13 mouse cellular contexts compared by ENCODE assay signal in genomic region chr2:151632982-151633381, GRCm38 (mm10). TPM values are rescaled to one million over a fixed set of nuclear protein-coding genes. Genes with fewer than 3 reads are reported as not detected.
DNase-seq lines count a peak whose midpoint lies in the region; ATAC-seq and TF ChIP-seq lines count a peak whose summit lies in the region.
"Had no signal": no experiment of that assay in that cellular context is flagged by ENCODE, and none has a peak within 500 bp of the region (broad histone marks: within the 10 kb centered on the region; RNA-seq: fewer than 3 reads in every experiment).

No protein-coding gene starts in this region.

- no peaks in the 10 kb centered on the region for H3K9me3 ChIP-seq in heart, embryonic 12.5 days (replicated peaks)
- no peaks in the 10 kb centered on the region for H3K9me3 ChIP-seq in hindbrain, postnatal 0 days (ENCODE audit: low read length)
- H3K9me3 ChIP-seq in neural tube, embryonic 13.5 days, result no peaks in the 10 kb centered on the region
- H3K9me3 ChIP-seq: heart, embryonic 13.5 days had no signal

- no peak for TF ChIP-seq CTCF in layer of hippocampus, adult 2 months (conservative IDR thresholded peaks at IDR 0.05)
- no peak for TF ChIP-seq CTCF in hindbrain, postnatal 0 days (IDR thresholded peaks at IDR 0.05; ENCODE audit: low read depth)

- H3K9ac ChIP-seq in heart, embryonic 12.5 days, result no peak overlapping the region
- H3K9ac ChIP-seq in hindbrain, postnatal 0 days (replicated peaks; ENCODE audit: low read length), result no peak overlapping the region
- H3K9ac ChIP-seq in neural tube, embryonic 13.5 days, result no peak overlapping the region

- WGBS in heart, embryonic 12.5 days, result 37% methylated on average over 5 of the region's 5 CpGs
- WGBS in hindbrain, postnatal 0 days, result 54% methylated on average over 5 of the region's 5 CpGs
- 41% methylated on average over 5 of the region's 5 CpGs for WGBS in neural tube, embryonic 13.5 days

- no peaks in the 10 kb centered on the region for H3K36me3 ChIP-seq in heart, embryonic 12.5 days
- no peaks in the 10 kb centered on the region for H3K36me3 ChIP-seq in hindbrain, postnatal 0 days (ENCODE audit: insufficient read depth, low read length)
- no peaks in the 10 kb centered on the region for H3K36me3 ChIP-seq in neural tube, embryonic 13.5 days
- H3K36me3 ChIP-seq: heart, embryonic 13.5 days had no signal

- peak; percentile 57 for DNase-seq in heart, adult 11 months
- no peak for DNase-seq in layer of hippocampus, adult 2 months (ENCODE audit: low spot score in 2 of 2)
- DNase-seq in layer of hippocampus, postnatal 14 days (ENCODE audit: low spot score in 2 of 2), result no peak
- DNase-seq in hindbrain, postnatal 0 days (ENCODE audit: low spot score), result no peak
- no peak for DNase-seq in cerebellum, adult 8-10 months
- DNase-seq in lung, postnatal 36 days, result no peak

- peaks cover 55% of the 10 kb centered on the region for H3K27me3 ChIP-seq in heart, embryonic 12.5 days (replicated peaks)
- H3K27me3 ChIP-seq in hindbrain, postnatal 0 days (ENCODE audit: insufficient read depth, low read length), result no peaks in the 10 kb centered on the region
- peaks cover 4% of the 10 kb centered on the region; the same call in 1 of the 2 replicates for H3K27me3 ChIP-seq in neural tube, embryonic 13.5 days

- H3K4me2 ChIP-seq in heart, embryonic 12.5 days, result no peak overlapping the region
- H3K4me2 ChIP-seq in hindbrain, postnatal 0 days (ENCODE audit: low read depth, low read length), result peak overlapping the region; percentile 75
- peak overlapping the region; percentile 76 for H3K4me2 ChIP-seq in neural tube, embryonic 13.5 days

- H3K4me1 ChIP-seq in heart, embryonic 12.5 days (replicated peaks), result peaks cover 5% of the 10 kb centered on the region; the same call in 1 of the 2 replicates
- H3K4me1 ChIP-seq in hindbrain, postnatal 0 days (ENCODE audit: insufficient read depth, low read length), result peaks cover 8% of the 10 kb centered on the region; the same call in 1 of the 2 replicates
- peaks cover 47% of the 10 kb centered on the region for H3K4me1 ChIP-seq in neural tube, embryonic 13.5 days (replicated peaks)

- no peak overlapping the region for H3K4me3 ChIP-seq in heart, embryonic 12.5 days
- peak overlapping the region; percentile 98 for H3K4me3 ChIP-seq in layer of hippocampus, adult 2 months
- peak overlapping the region; percentile 76 for H3K4me3 ChIP-seq in hindbrain, postnatal 0 days (ENCODE audit: low read length)
- peak overlapping the region; percentile 82 for H3K4me3 ChIP-seq in neural tube, embryonic 13.5 days
- H3K4me3 ChIP-seq: erythroblast, embryonic 14.5 days had no signal

- no peak for ATAC-seq in heart, embryonic 12.5 days (ENCODE audit: insufficient number of reproducible peaks, low FRiP score)
- ATAC-seq in hindbrain, postnatal 0 days, result no peak
- ATAC-seq in neural tube, embryonic 13.5 days (ENCODE audit: low read depth), result no peak

- no peak overlapping the region for H3K27ac ChIP-seq in heart, embryonic 12.5 days (ENCODE audit: poor library complexity, severe bottlenecking)
- H3K27ac ChIP-seq in layer of hippocampus, adult 2 months, result peak overlapping the region; percentile 100
- H3K27ac ChIP-seq in hindbrain, postnatal 0 days, result no peak overlapping the region
- no peak overlapping the region for H3K27ac ChIP-seq in neural tube, embryonic 13.5 days (replicated peaks)
- H3K27ac ChIP-seq: heart, embryonic 13.5 days had no signal

RNA-seq across cellular contexts. Expression of gene Snph, which starts 0.6 kb away (rescaled TPM):
- polyA plus RNA-seq in heart, embryonic 12.5 days (2016; fragmentation: Nextera tagmentation; extraction: Ambion mirVana), result 0.22 and 0.38 TPM in 2 replicates
- total RNA-seq in layer of hippocampus, adult 2 months (2021), result 100 to 1,000 TPM; 401 to 415 TPM
- 100 to 1,000 TPM; 303 to 326 TPM for total RNA-seq in layer of hippocampus, postnatal 14 days (2021)
- total RNA-seq in hindbrain, postnatal 0 days (2014; rRNA removed), result 86.8 and 90.5 TPM in 2 replicates
- polyA plus RNA-seq in hindbrain, postnatal 0 days (2015; fragmentation: Nextera tagmentation; extraction: Ambion mirVana), result 22.7 and 24.5 TPM in 2 replicates
- 16.6 and 18.3 TPM in 2 replicates for polyA plus RNA-seq in neural tube, embryonic 13.5 days (2015; fragmentation: Nextera tagmentation; extraction: Ambion mirVana)
- polyA plus RNA-seq: erythroblast, embryonic 14.5 days had no signal

RNA-seq across cellular contexts. Expression of gene Rad21l, which starts 35.4 kb away (rescaled TPM):
- polyA plus RNA-seq in heart, embryonic 12.5 days (2016; fragmentation: Nextera tagmentation; extraction: Ambion mirVana), result not detected in 2 replicates
- 1 to 10 TPM; 1.2 to 1.4 TPM for total RNA-seq in layer of hippocampus, adult 2 months (2021)
- total RNA-seq in layer of hippocampus, postnatal 14 days (2021), result 1 to 10 TPM in 1 of 2 experiments, under 1 TPM in 1; 0.69 to 1.2 TPM
- 0.11 and 0.58 TPM in 2 replicates for total RNA-seq in hindbrain, postnatal 0 days (2014; rRNA removed)
- 0.25 and 0.28 TPM in 2 replicates for polyA plus RNA-seq in hindbrain, postnatal 0 days (2015; fragmentation: Nextera tagmentation; extraction: Ambion mirVana)
- polyA plus RNA-seq in neural tube, embryonic 13.5 days (2015; fragmentation: Nextera tagmentation; extraction: Ambion mirVana), result 0.11 TPM in 1 of 2 replicates, not detected in the other
- polyA plus RNA-seq: erythroblast, embryonic 14.5 days; heart, embryonic 13.5 days; kidney, embryonic 16.5 days; liver, embryonic 11.5 days; lung, embryonic 16.5 days had no signal
